Mouse (Mus musculus): ENCODE results near the gene Hist2h2aa1.
"Not testable (repeated sequence)": the region's sequence is repeated elsewhere in the genome, so short reads cannot be mapped to it uniquely, and the experiment has no call there.

Gene Hist2h2aa1

GRCm38 (mm10) chr3:96230404-96230803 lies 14.9 kb upstream of the Hist2h2aa1 start:
- no peak for DNase-seq (ENCODE audit: low read depth)

GRCm38 (mm10) chr3:96230910-96231757 lies 14.2 kb upstream of the Hist2h2aa1 start:
- no peak for DNase-seq (ENCODE audit: low read depth)

- no peak for DNase-seq (ENCODE audit: low read depth)
These were observed 13.6 kb upstream of the Hist2h2aa1 start for GRCm38 (mm10) chr3:96231758-96232120.

GRCm38 (mm10) chr3:96234914-96235313 lies 10.4 kb upstream of the Hist2h2aa1 start:
- DNase-seq (ENCODE audit: low read depth) = no peak

GRCm38 (mm10) chr3:96235836-96236235 lies 9.5 kb upstream of the Hist2h2aa1 start:
- no peak for DNase-seq (ENCODE audit: low read depth)

GRCm38 (mm10) chr3:96236834-96237334 lies 8.4 kb upstream of the Hist2h2aa1 start:
- no peak for DNase-seq (ENCODE audit: low read depth)

- no peak for DNase-seq (ENCODE audit: low read depth)
These were observed 7.9 kb upstream of the Hist2h2aa1 start for GRCm38 (mm10) chr3:96237335-96237903.

GRCm38 (mm10) chr3:96237904-96238511 lies 7.3 kb upstream of the Hist2h2aa1 start:
- no peak for DNase-seq (ENCODE audit: low read depth)

GRCm38 (mm10) chr3:96238954-96239793 lies 6.1 kb upstream of the Hist2h2aa1 start, which contains the start of gene Hist2h3c2:
Hist2h3c2 (minus strand) TSS chr3:96239127.
- DNase-seq (ENCODE audit: low read depth) = not testable (repeated sequence)

- DNase-seq (ENCODE audit: low read depth) = peak; percentile 55
These were observed 5.1 kb upstream of the Hist2h2aa1 start, which contains the start of gene Hist2h2aa2 for GRCm38 (mm10) chr3:96239949-96240798. Hist2h2aa2 (minus strand) TSS chr3:96240276.

- no peak for DNase-seq (ENCODE audit: low read depth)
These were observed 4.5 kb upstream of the Hist2h2aa1 start for GRCm38 (mm10) chr3:96240799-96241197.

- no peak for DNase-seq (ENCODE audit: low read depth)
These were observed 1.2 kb upstream of the Hist2h2aa1 start for GRCm38 (mm10) chr3:96243921-96244572.

- DNase-seq (ENCODE audit: low read depth) = not testable (repeated sequence)
These were observed 721 bp downstream of the Hist2h2aa1 start for GRCm38 (mm10) chr3:96246018-96246417.

- DNase-seq (ENCODE audit: low read depth) = not testable (repeated sequence)
These were observed 1.1 kb downstream of the Hist2h2aa1 start, which contains the start of gene Hist2h3c1 for GRCm38 (mm10) chr3:96246427-96246856. Hist2h3c1 (plus strand) TSS chr3:96246685.

GRCm38 (mm10) chr3:96247356-96248140 lies 2.3 kb downstream of the Hist2h2aa1 start:
- DNase-seq (ENCODE audit: low read depth) = no peak

- no peak for DNase-seq (ENCODE audit: low read depth)
These were observed 3.1 kb downstream of the Hist2h2aa1 start for GRCm38 (mm10) chr3:96248141-96249033.

- DNase-seq (ENCODE audit: low read depth) = no peak
These were observed 3.7 kb downstream of the Hist2h2aa1 start for GRCm38 (mm10) chr3:96249034-96249345.

GRCm38 (mm10) chr3:96250890-96251289 lies 5.6 kb downstream of the Hist2h2aa1 start:
- no peak for DNase-seq (ENCODE audit: low read depth)

Data from fibroblast of lung, adult 2 months (primary cell).